Mouse (Mus musculus) midbrain, embryonic 16.5 days (tissue): ENCODE data around the gene Gle1. TPM values are rescaled to one million over a fixed set of nuclear protein-coding genes. Genes with fewer than 3 reads are reported as not detected.
A peak's percentile ranks its signal among the peaks of the same experiment; 100 is the strongest.

Experiments used
- ATAC-seq: fragments of 200-750 bp; cut with Nextera tagmentation; 2 replicates; pipeline ENCODE4 v1.8.0; 2017; ENCODE audit warnings: moderate TSS enrichment
- H3K27ac ChIP-seq: fragments of 300-500 bp; sonication (generic); 2 replicates; pipeline ENCODE4 v1.5.1; 2014; ENCODE audit warnings: mild to moderate bottlenecking, low read length, mixed read lengths
- H3K27me3 ChIP-seq: fragments of 300-500 bp; sonication (generic); 2 replicates; pipeline ENCODE4 v1.6.1; 2014; ENCODE audit warnings: low read depth, low read length, mixed read lengths; ENCODE audit not compliant: control insufficient read depth, insufficient read depth
- H3K36me3 ChIP-seq: fragments of 300-500 bp; sonication (generic); 2 replicates; pipeline ENCODE4 v1.6.1; 2014; ENCODE audit warnings: mild to moderate bottlenecking, low read length, moderate library complexity, mixed read lengths; ENCODE audit not compliant: control insufficient read depth, insufficient read depth
- H3K4me1 ChIP-seq: fragments of 300-500 bp; sonication (generic); 2 replicates; pipeline ENCODE4 v1.6.1; 2014; ENCODE audit warnings: mild to moderate bottlenecking, low read length, mixed read lengths; ENCODE audit not compliant: control insufficient read depth, insufficient read depth
- H3K4me2 ChIP-seq: fragments of 300-500 bp; sonication (generic); 2 replicates; pipeline ENCODE4 v1.6.1; 2014; ENCODE audit warnings: mild to moderate bottlenecking, low read length, mixed read lengths
- H3K4me3 ChIP-seq: fragments of 300-500 bp; sonication (generic); 2 replicates; pipeline ENCODE4 v1.5.1; 2014; ENCODE audit warnings: low read depth, mild to moderate bottlenecking, low read length, moderate library complexity, mixed read lengths
- H3K9ac ChIP-seq: fragments of 300-500 bp; sonication (generic); 2 replicates; pipeline ENCODE4 v1.6.1; 2014; ENCODE audit warnings: low read depth, low read length, mixed read lengths
- H3K9me3 ChIP-seq: fragments of 300-500 bp; sonication (generic); replicated peaks from 2 replicates; pipeline ENCODE4 v1.6.1; 2014; ENCODE audit warnings: mild to moderate bottlenecking, low read length, mixed read lengths; ENCODE audit not compliant: control insufficient read depth, poor library complexity, severe bottlenecking
- WGBS: fragments of 180-500 bp; shearing (Covaris S2); extraction: QIAGEN DNeasy Blood & Tissue Kit; methylation state at CpG from one replicate; pipeline ENCODE4 v1.1.7; 2014; 5-methylcytosine and 5-hydroxymethylcytosine counted together
- polyA plus RNA-seq: library from polyadenylated mRNA; unstranded; fragments of >200 nt; fragmentation: Nextera tagmentation; extraction: Ambion mirVana; gene quantifications from 2 replicates; pipeline ENCODE4 v1.2.1, GENCODE M21; 2015

The Gle1 gene
- polyA plus RNA-seq, 1 experiment from 2014 or later = 65.3 TPM

DNA sequence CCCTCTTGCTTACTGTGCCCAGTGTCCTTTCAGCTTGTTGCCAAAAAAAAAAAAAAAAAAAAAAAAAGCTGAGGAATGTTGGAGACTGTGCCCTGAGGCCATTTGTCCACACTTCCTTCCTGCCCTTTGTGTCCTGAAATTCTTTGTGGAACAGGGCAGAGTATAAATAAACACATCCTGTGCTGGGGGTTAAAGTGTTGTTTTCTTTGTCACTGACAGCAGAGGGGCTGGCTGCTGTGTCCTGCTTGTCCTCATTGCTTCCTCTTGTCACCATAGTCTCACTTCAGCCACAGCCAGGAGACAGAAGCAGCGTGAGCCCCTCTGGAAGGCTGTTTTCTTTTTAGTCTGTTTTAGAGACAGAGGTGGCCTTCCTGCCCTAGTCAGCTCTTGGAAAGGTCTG is 9.5 kb downstream of the Gle1 start:
- H3K4me3 ChIP-seq = no peak overlapping the region
- no peaks in the 10 kb centered on the region for H3K9me3 ChIP-seq
- no peaks in the 10 kb centered on the region for H3K4me1 ChIP-seq
- no peak overlapping the region for H3K27ac ChIP-seq
- ATAC-seq = no peak
- H3K27me3 ChIP-seq = no peaks in the 10 kb centered on the region
- no peak overlapping the region for H3K9ac ChIP-seq
- peaks cover 51% of the 10 kb centered on the region for H3K36me3 ChIP-seq
- H3K4me2 ChIP-seq = no peak overlapping the region
- WGBS = 82% methylated on average over 1 of the region's 1 CpGs

GRCm38 (mm10) chr2:29948896-29949295 is 13.7 kb downstream of the Gle1 start:
- Histone ChIP-seq H3K27me3 (no peaks in the 10 kb centered on the region), H3K4me3 (no peak overlapping the region), H3K4me1 (no peaks in the 10 kb centered on the region), H3K9ac (no peak overlapping the region), H3K36me3 (peaks cover 53% of the 10 kb centered on the region), H3K4me2 (no peak overlapping the region), H3K27ac (no peak overlapping the region), H3K9me3 (no peaks in the 10 kb centered on the region)
- ATAC-seq = no peak
- WGBS = 98% methylated on average over 5 of the region's 5 CpGs

DNA sequence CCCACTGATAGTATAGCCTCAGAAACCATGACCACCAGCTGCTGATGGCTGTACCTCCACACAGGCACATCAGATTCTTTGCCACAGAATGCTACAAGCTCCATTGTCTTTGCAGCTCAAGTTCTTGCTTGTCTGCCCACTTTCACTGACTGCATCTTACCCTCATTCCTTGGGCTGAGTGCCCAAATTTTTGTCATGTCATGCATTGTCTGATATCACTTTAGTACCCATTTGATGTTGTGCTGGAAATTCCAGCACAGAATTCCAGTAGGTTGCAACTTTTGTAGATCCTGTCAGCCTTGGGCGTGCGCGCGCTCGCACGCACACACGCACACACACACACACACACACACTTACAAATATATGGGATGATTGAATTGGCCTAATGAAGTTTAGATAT is 26.0 kb downstream of the Gle1 start:
- Histone ChIP-seq H3K27me3 (no peaks in the 10 kb centered on the region), H3K4me2 (no peak overlapping the region), H3K9ac (no peak overlapping the region), H3K9me3 (no peaks in the 10 kb centered on the region), H3K4me1 (peaks cover 7% of the 10 kb centered on the region), H3K27ac (no peak overlapping the region), H3K36me3 (peaks cover 18% of the 10 kb centered on the region), H3K4me3 (no peak overlapping the region)
- ATAC-seq = no peak
- WGBS = 98% methylated on average over 7 of the region's 7 CpGs

- peaks cover 36% of the 10 kb centered on the region for H3K4me1 ChIP-seq
- 11% methylated on average over 10 of the region's 10 CpGs for WGBS
Observed at GRCm38 (mm10) chr2:29964354-29965249, 29.4 kb downstream of the Gle1 start.

DNA sequence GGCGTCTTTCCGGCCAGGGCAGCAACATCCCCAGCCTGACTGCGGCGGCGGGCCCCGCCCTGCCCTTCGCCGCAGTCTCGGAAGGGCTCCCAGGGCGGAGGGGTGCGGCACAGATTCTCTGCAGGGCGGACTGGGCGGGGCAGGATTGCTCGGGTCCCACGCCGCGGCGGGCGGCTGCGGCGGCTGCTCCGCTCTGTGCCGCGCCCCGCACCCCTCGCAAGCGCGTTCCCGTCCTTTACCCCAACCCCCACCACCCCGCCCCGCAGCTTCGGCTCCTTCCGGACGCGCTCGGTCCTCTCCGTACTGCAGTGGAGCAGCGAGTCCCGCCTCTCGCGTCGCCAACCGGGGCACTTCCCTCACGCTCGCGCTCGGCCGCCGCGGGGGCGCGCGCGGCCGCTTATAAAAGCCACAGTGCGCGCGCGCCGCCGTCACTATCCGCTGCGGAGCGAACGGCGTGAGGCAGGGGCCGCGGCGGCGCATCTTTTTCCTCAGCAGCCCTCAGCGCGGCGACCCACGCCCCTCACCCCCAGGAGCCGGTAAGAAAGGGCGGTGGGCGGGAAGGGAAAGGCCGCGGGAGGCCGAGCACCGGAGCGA is 30.1 kb downstream of the Gle1 start, which contains the start of gene Sptan1:
Gene Sptan1 (plus strand): TSS at position 311 of the 594 bp plus-strand sequence.
- peak within 1 kb of the TSS; percentile 97 for H3K9ac ChIP-seq
- peak within 1 kb of the TSS; percentile 74 for H3K4me2 ChIP-seq
- H3K9me3 ChIP-seq = no peaks in the 10 kb centered on the region
- peaks cover 44% of the 10 kb centered on the region for H3K4me1 ChIP-seq
- no peaks in the 10 kb centered on the region for H3K27me3 ChIP-seq
- ATAC-seq = peak; percentile 99
- WGBS = under 1% methylated on average over 72 of the region's 82 CpGs
- H3K4me3 ChIP-seq = peak within 1 kb of the TSS; percentile 78
- H3K36me3 ChIP-seq = peaks cover 6% of the 10 kb centered on the region; the same call in 1 of the 2 replicates
- peak within 1 kb of the TSS; percentile 95 for H3K27ac ChIP-seq

More at GRCm38 (mm10) chr2:29964354-29965249, 29.4 kb downstream of the Gle1 start:
- Histone ChIP-seq H3K27me3 (no peaks in the 10 kb centered on the region), H3K4me2 (peak overlapping the region; percentile 63), H3K9ac (peak overlapping the region; percentile 97), H3K36me3 (no peaks in the 10 kb centered on the region), H3K4me3 (peak overlapping the region; percentile 78), H3K9me3 (no peaks in the 10 kb centered on the region), H3K27ac (peak overlapping the region; percentile 95)
- ATAC-seq = no peak

GRCm38 (mm10) chr2:29965906-29966305 is 30.7 kb downstream of the Gle1 start:
- Histone ChIP-seq H3K27me3 (no peaks in the 10 kb centered on the region), H3K4me1 (peaks cover 46% of the 10 kb centered on the region), H3K9me3 (no peaks in the 10 kb centered on the region), H3K36me3 (peaks cover 7% of the 10 kb centered on the region; the same call in 1 of the 2 replicates), H3K4me3 (peak overlapping the region; percentile 78), H3K9ac (peak overlapping the region; percentile 97), H3K4me2 (peak overlapping the region; percentile 74), H3K27ac (peak overlapping the region; percentile 95)
- ATAC-seq = peak; percentile 61
- 0% methylated on average over 25 of the region's 41 CpGs for WGBS

- Histone ChIP-seq H3K4me3 (peak overlapping the region; percentile 78), H3K36me3 (peaks cover 7% of the 10 kb centered on the region; the same call in 1 of the 2 replicates), H3K27me3 (no peaks in the 10 kb centered on the region), H3K9me3 (no peaks in the 10 kb centered on the region), H3K27ac (peak overlapping the region; percentile 95), H3K4me1 (peaks cover 50% of the 10 kb centered on the region), H3K4me2 (peak overlapping the region; percentile 74), H3K9ac (peak overlapping the region; percentile 97)
- 70% methylated on average over 2 of the region's 2 CpGs for WGBS
- ATAC-seq = no peak
Observed at GRCm38 (mm10) chr2:29966826-29967225, 31.6 kb downstream of the Gle1 start.

DNA sequence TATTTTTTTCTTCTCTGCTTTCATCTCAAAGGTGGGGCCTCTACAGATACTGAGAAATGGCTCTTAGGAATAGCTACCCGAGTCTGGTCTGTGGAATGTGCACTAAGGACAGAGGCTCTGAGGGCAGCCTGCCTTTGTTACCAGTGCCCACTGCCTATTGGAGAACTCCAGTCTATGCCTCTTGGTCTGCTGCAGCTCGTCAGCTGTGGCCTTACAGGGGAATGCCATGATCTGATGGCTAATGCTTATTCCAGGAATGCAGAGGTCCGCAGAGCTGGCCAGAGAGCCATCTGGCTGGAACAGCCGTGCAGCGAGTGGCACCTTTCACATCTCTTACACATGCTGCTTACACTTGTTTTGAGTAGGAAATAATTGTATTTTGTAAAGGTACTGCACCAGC is 32.5 kb downstream of the Gle1 start:
- H3K27ac ChIP-seq = no peak overlapping the region
- peak overlapping the region; percentile 78; the same call in 1 of the 2 replicates for H3K4me3 ChIP-seq
- WGBS = 55% methylated on average over 5 of the region's 5 CpGs
- H3K4me2 ChIP-seq = peak overlapping the region; percentile 74
- H3K9ac ChIP-seq = peak overlapping the region; percentile 46; the same call in 1 of the 2 replicates
- no peaks in the 10 kb centered on the region for H3K9me3 ChIP-seq
- H3K27me3 ChIP-seq = no peaks in the 10 kb centered on the region
- peaks cover 59% of the 10 kb centered on the region for H3K4me1 ChIP-seq
- ATAC-seq = no peak
- peaks cover 7% of the 10 kb centered on the region; the same call in 1 of the 2 replicates for H3K36me3 ChIP-seq

DNA sequence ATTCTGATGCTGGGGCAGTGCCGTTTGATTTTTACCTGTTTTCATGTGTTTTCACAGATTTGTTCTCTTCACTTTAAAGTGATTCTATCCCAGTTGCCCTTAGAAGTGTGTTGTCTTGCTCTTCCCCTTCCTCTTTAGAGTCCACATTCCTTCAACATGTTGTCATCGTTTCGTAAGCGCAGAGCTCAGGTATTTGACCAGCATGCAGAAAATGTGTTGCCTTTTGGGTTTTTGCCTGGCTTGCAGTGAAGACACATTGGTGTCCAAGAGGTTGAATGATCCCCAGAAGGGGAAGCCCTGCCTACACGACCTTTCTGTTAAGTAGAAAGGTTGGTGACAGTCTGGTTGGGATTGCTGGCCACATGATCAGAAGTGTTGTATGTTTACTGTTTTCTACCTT is 33.4 kb downstream of the Gle1 start:
- ATAC-seq = no peak
- no peak overlapping the region for H3K27ac ChIP-seq
- no peak overlapping the region for H3K9ac ChIP-seq
- no peaks in the 10 kb centered on the region for H3K27me3 ChIP-seq
- no peaks in the 10 kb centered on the region for H3K9me3 ChIP-seq
- no peak overlapping the region for H3K4me3 ChIP-seq
- peaks cover 61% of the 10 kb centered on the region for H3K4me1 ChIP-seq
- peaks cover 7% of the 10 kb centered on the region; the same call in 1 of the 2 replicates for H3K36me3 ChIP-seq
- peak overlapping the region; percentile 31; the same call in 1 of the 2 replicates for H3K4me2 ChIP-seq
- WGBS = 80% methylated on average over 5 of the region's 5 CpGs
